Mouse (Mus musculus) adrenal gland, postnatal 4 days (tissue): ENCODE results near the gene Tmem8. TPM values are rescaled to one million over a fixed set of nuclear protein-coding genes. Genes with fewer than 3 reads are reported as not detected.
"Not testable (repeated sequence)": the region's sequence is repeated elsewhere in the genome, so short reads cannot be mapped to it uniquely, and the experiment has no call there.

ENCODE experiments used
- DNase-seq, 2 experiments: peaks; one replicate each; pipeline ENCODE4 v3.0.0; 2021 to 2022; ENCODE audit warnings: low spot score in 2 of 2, mixed read lengths in 2 of 2
- total RNA-seq, 2 experiments: library from RNA; stranded (reverse); gene quantifications; 2 replicates each; pipeline ENCODE4 v1.2.3; 2021

Gene Tmem8
- total RNA-seq, 2 experiments from 2014 or later, result 7.4 to 12.2 TPM

- no peak for DNase-seq
Observed at GRCm38 (mm10) chr17:26111024-26111423, 2.1 kb upstream of the Tmem8 start.

- DNase-seq, result no peak
Observed at GRCm38 (mm10) chr17:26111722-26112121, 1.4 kb upstream of the Tmem8 start.

- no peak for DNase-seq
Observed at GRCm38 (mm10) chr17:26112751-26113150, 348 bp upstream of the Tmem8 start.

GRCm38 (mm10) chr17:26114061-26114460 lies 962 bp downstream of the Tmem8 start:
- DNase-seq, result no peak

GRCm38 (mm10) chr17:26114461-26114860 lies 1.4 kb downstream of the Tmem8 start:
- DNase-seq, result not testable (repeated sequence)

GRCm38 (mm10) chr17:26115205-26115898 lies 2.3 kb downstream of the Tmem8 start:
- DNase-seq, result no peak

- no peak for DNase-seq
Observed at GRCm38 (mm10) chr17:26115956-26116487, 2.9 kb downstream of the Tmem8 start.

GRCm38 (mm10) chr17:26116503-26117258 lies 3.6 kb downstream of the Tmem8 start:
- no peak for DNase-seq

- DNase-seq, result no peak
Observed at GRCm38 (mm10) chr17:26119766-26120710, 6.9 kb downstream of the Tmem8 start.

GRCm38 (mm10) chr17:26122431-26123140 lies 9.5 kb downstream of the Tmem8 start:
- no peak for DNase-seq

- DNase-seq, result peak; percentile 73 to 83
Observed at GRCm38 (mm10) chr17:26123267-26123684, 10.2 kb downstream of the Tmem8 start, which contains the start of gene Mrpl28. Gene Mrpl28, plus strand, starts transcription at chr17:26123500.

- DNase-seq, result no peak
Observed at GRCm38 (mm10) chr17:26124560-26124959, 11.5 kb downstream of the Tmem8 start.

- no peak for DNase-seq
Observed at GRCm38 (mm10) chr17:26125226-26125625, 12.1 kb downstream of the Tmem8 start.

- no peak for DNase-seq
Observed at GRCm38 (mm10) chr17:26131062-26131732, 18.1 kb downstream of the Tmem8 start.

GRCm38 (mm10) chr17:26131856-26132853 lies 19.1 kb downstream of the Tmem8 start:
- DNase-seq, result no peak

GRCm38 (mm10) chr17:26137106-26137750 lies 24.1 kb downstream of the Tmem8 start:
- DNase-seq, result no peak

GRCm38 (mm10) chr17:26137751-26138130 lies 24.6 kb downstream of the Tmem8 start:
- no peak for DNase-seq

GRCm38 (mm10) chr17:26138239-26138836 lies 25.2 kb downstream of the Tmem8 start, which contains the start of gene Axin1:
Gene Axin1, plus strand, starts transcription at chr17:26138688.
- peak; percentile 89 for DNase-seq
